Mouse (Mus musculus) stomach, embryonic 15.5 days (tissue): ENCODE results near the gene Filip1. TPM values are rescaled to one million over a fixed set of nuclear protein-coding genes. Genes with fewer than 3 reads are reported as not detected.

Source experiments
- ATAC-seq: fragments of 200-750 bp; cut with Nextera tagmentation; 2 replicates; pipeline ENCODE4 v1.8.0; 2017; ENCODE audit warnings: low read depth, moderate number of reproducible peaks, moderate TSS enrichment; ENCODE audit not compliant: insufficient read depth, low FRiP score
- H3K27ac ChIP-seq: fragments of 300-500 bp; sonication (generic); 2 replicates; pipeline ENCODE4 v1.5.1; 2015; ENCODE audit warnings: mild to moderate bottlenecking, inconsistent platforms
- H3K27me3 ChIP-seq: fragments of 300-500 bp; sonication (generic); replicated peaks from 2 replicates; pipeline ENCODE4 v1.6.1; 2015; ENCODE audit warnings: inconsistent platforms
- H3K36me3 ChIP-seq: fragments of 300-500 bp; sonication (generic); 2 replicates; pipeline ENCODE4 v1.6.1; 2015; ENCODE audit warnings: inconsistent platforms
- H3K4me1 ChIP-seq: fragments of 300-500 bp; sonication (generic); 2 replicates; pipeline ENCODE4 v1.6.1; 2015; ENCODE audit warnings: inconsistent platforms
- H3K4me2 ChIP-seq: fragments of 300-500 bp; sonication (generic); 2 replicates; pipeline ENCODE4 v1.6.1; 2015; ENCODE audit warnings: mild to moderate bottlenecking, inconsistent platforms
- H3K4me3 ChIP-seq: fragments of 300-500 bp; sonication (generic); replicated peaks from 2 replicates; pipeline ENCODE4 v1.5.1; 2015; ENCODE audit warnings: inconsistent platforms
- H3K9ac ChIP-seq: fragments of 300-500 bp; sonication (generic); 2 replicates; pipeline ENCODE4 v1.6.1; 2015; ENCODE audit warnings: inconsistent platforms
- H3K9me3 ChIP-seq: fragments of 300-500 bp; sonication (generic); 2 replicates; pipeline ENCODE4 v1.6.1; 2016; ENCODE audit warnings: inconsistent platforms
- WGBS: fragments of 180-500 bp; shearing (Covaris S2); methylation state at CpG from one replicate; pipeline ENCODE4 v1.1.7; 2015; 5-methylcytosine and 5-hydroxymethylcytosine counted together
- polyA plus RNA-seq: library from polyadenylated mRNA; unstranded; fragments of >200 nt; fragmentation: Nextera tagmentation; extraction: Ambion mirVana; gene quantifications from 2 replicates; pipeline ENCODE4 v1.2.1, GENCODE M21; 2015

Gene Filip1
- polyA plus RNA-seq, 1 experiment from 2014 or later = 11.9 TPM

GRCm38 (mm10) chr9:79784934-79785793 lies 227.5 kb downstream of the Filip1 start:
- no peaks in the 10 kb centered on the region for H3K9me3 ChIP-seq
- H3K4me1 ChIP-seq = no peaks in the 10 kb centered on the region
- no peak for ATAC-seq
- no peak overlapping the region for H3K9ac ChIP-seq
- no peak overlapping the region for H3K4me2 ChIP-seq
- no peak overlapping the region for H3K27ac ChIP-seq
- no peak overlapping the region for H3K4me3 ChIP-seq
- no peaks in the 10 kb centered on the region for H3K27me3 ChIP-seq
- no peaks in the 10 kb centered on the region for H3K36me3 ChIP-seq
- 82% methylated on average over 2 of the region's 2 CpGs for WGBS

DNA sequence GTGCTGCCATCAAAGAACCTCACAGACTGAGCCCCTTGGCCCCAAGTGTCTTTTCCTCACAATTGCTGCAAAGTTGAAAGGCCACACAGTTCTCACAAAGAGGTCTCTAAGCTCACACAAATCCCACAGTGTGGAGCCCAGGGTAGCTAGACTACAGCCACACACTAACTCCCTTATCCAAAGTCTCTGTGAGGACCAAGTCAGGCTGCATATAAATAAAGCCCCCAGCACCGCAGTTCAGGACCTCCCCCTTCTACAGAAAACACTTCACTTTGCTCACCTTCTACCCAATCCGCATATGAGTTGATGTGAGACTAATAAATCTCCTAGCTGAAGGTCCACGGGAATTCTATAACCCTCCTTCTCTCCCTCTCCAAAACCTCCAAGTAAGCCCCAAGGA lies 228.2 kb downstream of the Filip1 start:
- ATAC-seq = no peak
- no peaks in the 10 kb centered on the region for H3K9me3 ChIP-seq
- H3K27me3 ChIP-seq = no peaks in the 10 kb centered on the region
- no peak overlapping the region for H3K4me3 ChIP-seq
- H3K36me3 ChIP-seq = no peaks in the 10 kb centered on the region
- no peak overlapping the region for H3K9ac ChIP-seq
- H3K4me2 ChIP-seq = no peak overlapping the region
- H3K4me1 ChIP-seq = no peaks in the 10 kb centered on the region
- WGBS = 54% methylated on average over 3 of the region's 3 CpGs
- no peak overlapping the region for H3K27ac ChIP-seq

DNA sequence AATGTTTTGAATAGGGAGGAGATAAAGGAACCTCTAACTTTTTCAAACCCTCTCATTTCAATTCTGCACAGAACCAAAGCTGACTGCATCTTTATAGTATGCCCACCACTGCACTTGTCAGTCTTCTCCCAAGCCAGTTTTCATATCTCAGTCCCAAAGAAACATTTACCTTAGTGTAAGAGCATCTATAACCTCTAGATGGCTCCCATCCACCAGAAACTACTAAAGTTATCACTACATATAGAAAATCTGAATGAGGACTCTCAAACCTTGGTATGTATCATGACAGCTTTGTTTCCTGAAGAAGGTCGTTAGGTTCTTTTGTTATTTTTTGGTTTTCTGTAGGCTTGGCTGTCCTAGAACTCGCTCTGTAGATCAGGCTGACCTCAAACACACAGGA lies 233.3 kb downstream of the Filip1 start:
- H3K27ac ChIP-seq = no peak overlapping the region
- no peak for ATAC-seq
- H3K4me1 ChIP-seq = no peaks in the 10 kb centered on the region
- H3K4me2 ChIP-seq = no peak overlapping the region
- no peaks in the 10 kb centered on the region for H3K27me3 ChIP-seq
- 60% methylated on average over 2 of the region's 2 CpGs for WGBS
- no peaks in the 10 kb centered on the region for H3K9me3 ChIP-seq
- H3K9ac ChIP-seq = no peak overlapping the region
- H3K4me3 ChIP-seq = no peak overlapping the region
- H3K36me3 ChIP-seq = 0 out of 2 replicates have a peak, but pooled peaks cover 2% of the 10 kb centered on the region

GRCm38 (mm10) chr9:79766991-79767545 lies 245.6 kb downstream of the Filip1 start:
- Histone ChIP-seq H3K27ac (no peak overlapping the region), H3K9ac (no peak overlapping the region), H3K9me3 (no peaks in the 10 kb centered on the region), H3K36me3 (no peaks in the 10 kb centered on the region), H3K4me2 (no peak overlapping the region), H3K4me1 (no peaks in the 10 kb centered on the region), H3K4me3 (no peak overlapping the region), H3K27me3 (no peaks in the 10 kb centered on the region)
- WGBS = 89% methylated on average over 5 of the region's 5 CpGs
- no peak for ATAC-seq

DNA sequence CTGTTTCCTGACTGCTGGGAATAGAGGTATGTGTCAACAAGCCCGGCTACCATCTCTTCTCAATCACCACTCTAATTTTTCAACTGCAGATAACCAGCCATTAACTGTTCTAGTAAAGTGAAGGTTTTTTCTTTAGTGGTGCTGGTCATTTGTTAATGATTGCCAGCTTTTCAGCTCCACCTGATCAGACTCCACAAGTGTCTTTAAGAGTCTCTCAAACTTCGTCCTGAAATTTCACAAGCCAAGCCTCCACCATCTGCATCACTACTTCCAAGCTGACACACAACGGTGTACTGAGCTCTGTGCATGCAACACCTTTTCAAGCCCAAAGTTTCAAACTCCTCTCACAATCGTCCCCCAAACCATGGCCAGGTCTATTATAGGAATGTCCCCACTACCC lies 247.3 kb downstream of the Filip1 start:
- Histone ChIP-seq H3K9me3 (no peaks in the 10 kb centered on the region), H3K36me3 (no peaks in the 10 kb centered on the region), H3K27ac (no peak overlapping the region), H3K27me3 (no peaks in the 10 kb centered on the region), H3K4me2 (no peak overlapping the region), H3K4me1 (no peaks in the 10 kb centered on the region), H3K4me3 (no peak overlapping the region), H3K9ac (no peak overlapping the region)
- ATAC-seq = peak; percentile 43; the same call in 1 of the 2 replicates
- 77% methylated on average over 4 of the region's 4 CpGs for WGBS

Other genes with a start within 250 kb of the Filip1 start
- gene Tmem30a, start 219.3 kb downstream of the Filip1 start, polyA plus RNA-seq = 74.1 and 74.7 TPM in 2 replicates
- 50.8 and 52.1 TPM in 2 replicates for gene Senp6, start 54.1 kb upstream of the Filip1 start, polyA plus RNA-seq
- gene Myo6, start 152.2 kb upstream of the Filip1 start, polyA plus RNA-seq = 36.9 and 44.0 TPM in 2 replicates